Mouse (Mus musculus): Measurements from ENCODE around the gene Rab3gap1. TPM values are rescaled to one million over a fixed set of nuclear protein-coding genes. Genes with fewer than 3 reads are reported as not detected.
A peak's percentile ranks its signal among the peaks of the same experiment; 100 is the strongest.

Gene Rab3gap1
- polyA plus RNA-seq, 1 experiment, result 22.9 TPM

DNA sequence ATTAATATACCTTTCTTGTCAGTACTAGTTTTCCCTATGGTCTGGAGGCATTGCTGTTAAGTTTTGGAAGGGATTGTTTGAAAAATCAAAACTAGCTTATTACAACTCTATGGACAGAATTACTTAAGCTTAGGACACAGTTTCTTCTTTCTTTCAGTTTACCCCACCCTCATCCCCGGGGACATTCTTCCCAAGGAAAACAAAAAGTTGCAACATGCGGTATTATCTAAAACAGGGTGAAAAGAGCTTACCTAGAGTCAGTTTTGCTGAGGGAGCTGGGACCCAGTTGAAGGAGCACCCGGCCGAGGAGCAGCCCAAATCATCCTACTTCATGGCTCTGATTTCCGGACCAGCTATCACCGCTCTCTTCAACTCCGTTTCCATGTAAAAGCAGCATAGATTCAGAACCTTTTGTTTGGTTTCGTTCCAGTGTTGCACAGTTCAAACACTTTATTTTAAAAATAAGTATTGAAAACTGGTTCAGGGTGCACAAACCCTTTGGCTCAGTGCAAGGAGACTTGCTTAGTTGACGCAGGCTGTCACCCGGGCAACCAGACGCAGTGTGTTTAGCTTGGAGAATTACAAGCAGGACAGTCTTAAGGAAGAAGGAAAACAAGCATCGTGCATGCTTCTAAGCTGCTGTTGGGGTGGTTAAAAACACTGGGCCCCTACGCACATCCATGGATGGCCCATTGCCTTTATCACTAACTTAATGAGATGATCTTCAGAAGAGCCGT, 13.9 kb upstream of the Rab3gap1 start, which contains the start of gene Map3k19:
TSS of gene Map3k19 (minus strand) at position 546 of the 737 bp plus-strand sequence.
- TF ChIP-seq POLR2A (IDR thresholded peaks at IDR 0.05; ENCODE audit: borderline replicate concordance, low read depth, low read length), result no peak
- TF ChIP-seq CTCF (IDR thresholded peaks at IDR 0.05; ENCODE audit: low read depth, low read length), result no peak
- no peak within 1 kb of the TSS for H3K4me3 ChIP-seq (ENCODE audit: insufficient read depth, low read length)
- H3K27ac ChIP-seq (ENCODE audit: insufficient read depth, low read depth, low read length), result no peak within 1 kb of the TSS
- H3K4me1 ChIP-seq (ENCODE audit: control insufficient read depth, insufficient read depth, low read length), result peaks cover 15% of the 10 kb centered on the region

DNA sequence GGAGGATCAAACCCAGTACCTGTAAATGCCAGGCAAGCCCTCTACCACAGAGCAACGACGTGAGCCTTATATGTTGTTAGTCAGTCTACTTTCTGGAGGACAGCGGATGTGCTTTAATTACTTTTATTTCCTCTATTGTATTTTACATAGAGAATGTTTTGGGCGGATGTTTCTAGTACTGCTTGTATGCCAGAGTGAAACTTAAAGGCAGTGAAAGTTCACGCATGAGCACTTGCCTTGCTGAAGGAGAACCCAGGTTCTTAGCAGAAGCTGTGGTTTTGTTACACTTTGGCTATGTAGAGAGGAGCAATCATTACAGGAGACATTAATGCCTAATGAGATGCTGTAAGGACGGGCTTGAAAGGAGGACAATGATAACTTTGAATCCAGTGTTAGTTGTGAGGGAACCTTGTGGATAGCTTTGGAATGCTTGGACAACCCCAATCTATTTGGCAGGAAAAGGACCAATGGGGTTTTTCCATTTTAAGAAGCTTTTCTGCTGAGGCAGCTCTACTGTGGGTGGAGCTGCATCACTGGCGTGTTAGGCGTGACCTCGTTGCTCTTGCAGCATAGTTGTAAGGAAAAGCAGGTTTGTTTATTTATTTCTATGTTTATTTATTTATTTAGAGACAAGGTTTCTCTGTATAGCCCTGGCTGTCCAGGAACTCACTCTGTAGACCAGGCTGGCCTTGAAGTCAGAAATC, 9.5 kb upstream of the Rab3gap1 start:
- Histone ChIP-seq H3K27ac (ENCODE audit: insufficient read depth, low read depth, low read length) (0 out of 2 replicates have a peak overlapping the region, but pooled peaks have one; percentile 4), H3K4me1 (ENCODE audit: control insufficient read depth, insufficient read depth, low read length) (peaks cover 8% of the 10 kb centered on the region; the same call in 1 of the 2 replicates), H3K4me3 (ENCODE audit: insufficient read depth, low read length) (no peak overlapping the region)
- TF ChIP-seq POLR2A (IDR thresholded peaks at IDR 0.05; ENCODE audit: borderline replicate concordance, low read depth, low read length) (no peak), CTCF (IDR thresholded peaks at IDR 0.05; ENCODE audit: low read depth, low read length) (no peak)

DNA sequence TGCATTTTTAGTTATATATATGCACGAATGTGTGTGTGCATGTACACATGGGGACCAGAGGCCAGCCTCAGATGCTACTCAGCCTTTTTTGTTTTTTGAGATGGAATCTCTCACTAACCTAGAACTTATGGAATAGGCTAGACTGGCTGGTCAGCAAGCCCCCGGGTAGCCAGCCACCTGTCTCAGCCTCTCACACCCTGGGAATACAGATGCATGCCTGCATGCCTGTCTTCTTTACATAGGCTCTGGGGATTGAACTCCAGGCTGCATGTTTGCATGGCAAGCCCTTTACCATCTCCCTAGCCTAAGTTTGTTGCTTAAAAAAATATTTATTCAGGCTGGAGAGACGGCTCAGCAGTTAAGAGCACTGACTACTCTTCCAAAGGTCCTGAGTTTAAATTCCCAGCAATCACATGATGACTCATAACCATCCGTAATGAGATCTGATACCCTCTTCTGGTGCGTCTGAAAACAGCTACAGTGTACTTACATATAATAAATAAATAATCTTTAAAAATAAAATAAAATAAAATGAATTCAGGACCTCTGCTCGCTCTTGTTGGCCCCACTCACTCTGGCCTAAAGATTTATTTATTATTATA, 8.7 kb upstream of the Rab3gap1 start:
- Histone ChIP-seq H3K4me1 (ENCODE audit: control insufficient read depth, insufficient read depth, low read length) (peaks cover 8% of the 10 kb centered on the region; the same call in 1 of the 2 replicates), H3K27ac (ENCODE audit: insufficient read depth, low read depth, low read length) (no peak overlapping the region), H3K4me3 (ENCODE audit: insufficient read depth, low read length) (no peak overlapping the region)
- no peak for TF ChIP-seq CTCF (IDR thresholded peaks at IDR 0.05; ENCODE audit: low read depth, low read length)
- no peak for TF ChIP-seq POLR2A (IDR thresholded peaks at IDR 0.05; ENCODE audit: borderline replicate concordance, low read depth, low read length)

- 0 out of 2 replicates have a peak, but pooled peaks cover 6% of the 10 kb centered on the region for H3K4me1 ChIP-seq (ENCODE audit: control insufficient read depth, insufficient read depth, low read length)
- no peak for TF ChIP-seq POLR2A (IDR thresholded peaks at IDR 0.05; ENCODE audit: borderline replicate concordance, low read depth, low read length)
- TF ChIP-seq CTCF (IDR thresholded peaks at IDR 0.05; ENCODE audit: low read depth, low read length), result no peak
- H3K4me3 ChIP-seq (ENCODE audit: insufficient read depth, low read length), result no peak overlapping the region
- H3K27ac ChIP-seq (ENCODE audit: insufficient read depth, low read depth, low read length), result no peak overlapping the region
These were observed 8.1 kb upstream of the Rab3gap1 start for GRCm38 (mm10) chr1:127860492-127860891.

DNA sequence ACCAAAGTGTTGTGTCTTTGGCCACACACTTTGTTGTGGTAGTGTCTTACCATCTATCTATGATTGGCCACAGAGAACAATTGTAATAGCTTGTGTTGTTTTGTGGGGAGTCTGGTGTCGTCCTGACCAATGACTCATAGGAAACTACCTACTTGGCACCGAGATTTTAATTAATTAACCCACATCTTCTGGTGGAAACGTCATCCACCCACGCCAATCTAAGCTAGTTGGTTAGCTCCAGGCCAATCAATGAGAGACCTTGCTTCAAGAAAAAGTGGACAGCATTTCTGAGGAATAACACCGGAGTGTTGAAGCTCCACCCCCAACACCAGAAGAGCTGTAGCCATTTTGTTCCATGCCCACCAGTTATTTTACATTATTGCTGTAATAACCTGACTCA, 6.7 kb upstream of the Rab3gap1 start:
- TF ChIP-seq CTCF (IDR thresholded peaks at IDR 0.05; ENCODE audit: low read depth, low read length), result no peak
- TF ChIP-seq POLR2A (IDR thresholded peaks at IDR 0.05; ENCODE audit: borderline replicate concordance, low read depth, low read length), result no peak
- no peak overlapping the region for H3K4me3 ChIP-seq (ENCODE audit: insufficient read depth, low read length)
- no peak overlapping the region for H3K27ac ChIP-seq (ENCODE audit: insufficient read depth, low read depth, low read length)
- 0 out of 2 replicates have a peak, but pooled peaks cover 2% of the 10 kb centered on the region for H3K4me1 ChIP-seq (ENCODE audit: control insufficient read depth, insufficient read depth, low read length)

- TF ChIP-seq POLR2A (IDR thresholded peaks at IDR 0.05; ENCODE audit: borderline replicate concordance, low read depth, low read length), result no peak
- no peak for TF ChIP-seq CTCF (IDR thresholded peaks at IDR 0.05; ENCODE audit: low read depth, low read length)
- Histone ChIP-seq H3K4me3 (ENCODE audit: insufficient read depth, low read length) (no peak overlapping the region), H3K4me1 (ENCODE audit: control insufficient read depth, insufficient read depth, low read length) (0 out of 2 replicates have a peak, but pooled peaks cover 2% of the 10 kb centered on the region), H3K27ac (ENCODE audit: insufficient read depth, low read depth, low read length) (no peak overlapping the region)
These were observed 4.8 kb upstream of the Rab3gap1 start for GRCm38 (mm10) chr1:127863806-127864205.

- peaks cover 7% of the 10 kb centered on the region for H3K4me1 ChIP-seq (ENCODE audit: control insufficient read depth, insufficient read depth, low read length)
- H3K27ac ChIP-seq (ENCODE audit: insufficient read depth, low read depth, low read length), result no peak overlapping the region
- peak overlapping the region; percentile 97 for H3K4me3 ChIP-seq (ENCODE audit: insufficient read depth, low read length)
- no peak for TF ChIP-seq POLR2A (IDR thresholded peaks at IDR 0.05; ENCODE audit: borderline replicate concordance, low read depth, low read length)
- TF ChIP-seq CTCF (IDR thresholded peaks at IDR 0.05; ENCODE audit: low read depth, low read length), result no peak
These were observed 703 bp downstream of the Rab3gap1 start for GRCm38 (mm10) chr1:127869276-127869675.

DNA sequence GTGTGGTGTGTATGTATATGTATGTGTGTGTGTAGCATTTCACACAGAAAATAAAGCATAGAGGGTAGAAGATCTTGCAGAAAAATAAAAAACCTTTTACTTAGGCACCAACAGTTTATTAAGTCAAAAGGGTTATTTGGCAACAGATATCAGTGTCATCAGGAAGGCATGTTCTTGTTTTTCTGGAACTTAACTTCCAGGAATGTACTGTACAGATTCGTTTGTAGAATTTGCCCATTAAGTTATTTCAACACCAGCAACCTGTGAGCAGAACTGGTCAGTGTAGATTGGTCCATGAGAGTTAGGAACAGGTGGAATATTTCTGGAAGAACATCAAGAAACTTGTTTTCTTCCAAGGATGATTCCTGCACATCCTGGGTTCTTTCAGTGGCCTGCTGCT, 30.8 kb downstream of the Rab3gap1 start:
- no peak for TF ChIP-seq POLR2A (IDR thresholded peaks at IDR 0.05; ENCODE audit: borderline replicate concordance, low read depth, low read length)
- no peak for TF ChIP-seq CTCF (IDR thresholded peaks at IDR 0.05; ENCODE audit: low read depth, low read length)
- peak overlapping the region; percentile 81 for H3K27ac ChIP-seq (ENCODE audit: insufficient read depth, low read depth, low read length)

GRCm38 (mm10) chr1:127904774-127905385, 36.3 kb downstream of the Rab3gap1 start:
- TF ChIP-seq CTCF (IDR thresholded peaks at IDR 0.05; ENCODE audit: low read depth, low read length) (no peak), POLR2A (IDR thresholded peaks at IDR 0.05; ENCODE audit: borderline replicate concordance, low read depth, low read length) (no peak)
- Histone ChIP-seq H3K4me1 (ENCODE audit: control insufficient read depth, insufficient read depth, low read length) (peaks cover 6% of the 10 kb centered on the region; the same call in 1 of the 2 replicates), H3K4me3 (ENCODE audit: insufficient read depth, low read length) (no peak overlapping the region), H3K27ac (ENCODE audit: insufficient read depth, low read depth, low read length) (no peak overlapping the region)

More for the DNA sequence above, 30.8 kb downstream of the Rab3gap1 start:
- Histone ChIP-seq H3K4me1 (ENCODE audit: control insufficient read depth, insufficient read depth, low read length) (peaks cover 11% of the 10 kb centered on the region), H3K4me3 (ENCODE audit: insufficient read depth, low read length) (no peak overlapping the region)

All from bone marrow macrophage, adult 2 months (primary cell).